Mouse (Mus musculus) heart, postnatal 0 days (tissue): ENCODE measurements at regions not wholly inside any gene's neighbourhood (a gene's known extent, or its start where the extent isn't known, plus 50 kb on each side); places are given as distances from the start of the nearest gene placed in this dataset.

Experiments used
- CTCF ChIP-seq: IDR thresholded peaks from 2 replicates; pipeline ENCODE4 v1.5.1; 2016; ENCODE audit warnings: antibody characterized with exemption, control low read depth, low read depth
- EP300 ChIP-seq: IDR thresholded peaks from 2 replicates; pipeline ENCODE4 v1.6.1; 2016; ENCODE audit warnings: antibody characterized with exemption, low read depth

DNA sequence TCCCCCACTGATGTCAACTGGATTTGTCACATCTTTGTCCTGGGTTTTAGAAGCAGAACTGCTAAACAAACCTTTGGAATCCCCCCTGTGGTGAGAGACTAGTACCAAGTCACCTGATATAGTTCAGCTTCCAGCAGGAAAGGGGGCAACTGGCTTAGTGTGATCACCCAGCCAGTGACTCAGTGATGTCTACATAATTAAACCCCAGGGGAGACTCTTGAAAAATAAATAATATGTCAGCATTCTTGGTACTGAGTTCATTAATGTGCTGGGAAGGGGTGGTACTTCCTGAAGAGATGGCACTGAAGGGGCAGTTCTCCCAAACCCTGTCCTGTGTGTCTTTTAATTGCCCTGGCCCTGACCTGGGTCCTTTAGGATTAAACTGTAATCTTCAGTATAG lies 166.5 kb upstream of the Camk1g start:
- TF ChIP-seq EP300 = no peak
- TF ChIP-seq CTCF = no peak
